Mouse (Mus musculus): ENCODE measurements around the gene 1700029I15Rik.

The 1700029I15Rik gene

DNA sequence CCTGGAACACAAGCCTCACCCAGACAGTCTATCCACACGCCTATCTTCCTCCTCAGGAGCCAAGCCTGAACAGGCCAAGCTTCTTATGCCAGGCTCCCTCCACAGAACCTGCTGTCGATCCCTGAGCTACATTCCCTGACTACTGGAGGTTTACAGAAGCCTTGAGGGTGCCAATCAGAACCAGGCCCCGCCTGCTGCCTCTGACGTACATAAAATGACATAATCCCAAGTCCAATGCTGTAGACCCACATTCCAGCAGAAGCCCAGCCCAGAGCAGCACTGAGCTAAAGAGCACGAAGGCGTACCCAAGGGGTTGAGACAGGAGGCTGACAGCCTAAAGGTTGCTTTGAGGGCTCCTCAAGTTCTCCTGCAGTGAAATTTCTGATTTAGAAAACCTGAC lies 45.5 kb downstream of the 1700029I15Rik start:
- DNase-seq, result no peak

DNA sequence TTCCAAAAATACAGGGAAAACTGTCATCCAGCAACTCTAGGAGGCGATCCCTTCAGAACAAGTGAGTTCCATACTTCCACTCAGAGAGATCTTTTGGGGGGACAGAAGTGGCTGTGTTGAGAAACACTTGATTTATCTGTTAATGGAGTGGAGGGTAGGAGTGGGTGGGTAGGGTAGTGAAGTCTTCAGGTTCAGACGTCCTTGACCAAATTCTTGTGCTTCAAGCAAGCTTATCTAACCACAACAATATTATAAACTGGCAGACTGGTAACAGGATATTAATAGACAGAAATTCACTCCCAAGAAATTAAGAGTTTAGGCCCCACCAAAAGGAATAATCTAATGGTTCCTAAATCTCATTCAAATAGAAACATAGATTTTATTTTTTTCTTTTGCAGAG lies 47.8 kb downstream of the 1700029I15Rik start:
- DNase-seq, result no peak

DNA sequence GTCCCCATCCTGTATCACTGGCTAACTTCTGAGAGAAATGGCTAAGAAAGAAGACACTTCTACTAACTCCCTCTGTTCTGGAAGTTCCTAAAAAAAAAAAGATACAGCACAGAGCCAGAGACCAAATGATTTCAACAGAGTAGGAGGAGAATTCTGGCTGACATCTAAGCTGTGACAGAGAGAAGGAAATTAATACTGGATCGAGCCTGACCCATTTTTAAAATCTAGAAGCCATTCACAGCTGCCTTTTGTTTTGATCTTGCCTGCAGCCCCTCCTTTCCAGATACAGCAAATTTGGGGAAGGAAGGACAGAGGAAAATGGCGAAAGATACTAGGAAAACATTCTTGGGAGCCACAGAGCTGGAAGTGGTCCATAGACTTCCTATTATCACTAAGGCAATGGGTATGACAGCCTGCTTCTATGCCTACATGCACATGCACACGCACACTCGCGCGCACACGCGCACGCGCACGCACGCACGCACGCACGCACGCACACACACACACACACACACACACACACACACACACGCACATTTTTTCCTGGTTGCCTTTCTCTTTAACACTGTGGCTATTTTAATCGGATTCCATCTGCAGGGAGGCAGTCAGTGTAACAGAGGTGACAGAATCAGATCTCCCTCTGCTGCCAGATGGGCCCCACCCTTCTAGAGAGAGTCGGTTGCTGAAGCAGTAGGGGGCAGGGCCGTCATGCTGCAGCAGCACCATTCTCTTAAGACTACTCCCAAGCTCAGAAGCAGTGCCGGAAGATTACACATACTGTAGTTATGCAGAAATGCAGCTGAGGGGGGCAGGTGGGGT lies 48.6 kb downstream of the 1700029I15Rik start:
- no peak for DNase-seq

DNA sequence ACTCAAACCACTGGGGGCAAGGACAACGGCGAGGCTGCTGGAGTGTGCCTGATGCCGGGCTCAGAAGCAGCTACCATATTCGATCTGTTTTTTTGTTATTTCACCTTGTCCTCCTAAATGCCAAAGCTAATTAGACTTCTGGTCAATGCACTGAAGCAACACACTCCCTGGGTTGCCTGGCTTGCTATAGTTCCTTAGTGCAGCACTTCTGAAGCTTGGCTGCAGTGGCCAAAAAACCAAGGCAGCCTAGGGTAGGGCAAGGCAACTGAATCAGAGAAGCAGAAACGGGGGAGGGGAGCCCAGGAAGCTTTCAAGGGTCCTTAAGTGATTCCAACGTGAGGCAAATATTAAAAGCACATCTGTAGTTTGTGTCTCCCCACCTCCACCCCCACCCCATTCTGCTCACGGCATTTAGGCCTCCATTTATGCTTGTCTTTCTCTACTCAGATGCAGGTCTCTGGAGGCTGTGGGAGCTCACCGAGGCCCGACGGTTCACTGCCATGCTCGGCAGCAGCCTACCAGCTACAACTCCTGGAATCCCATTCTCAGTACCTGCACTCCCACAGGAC lies 49.4 kb downstream of the 1700029I15Rik start:
- no peak for DNase-seq

DNA sequence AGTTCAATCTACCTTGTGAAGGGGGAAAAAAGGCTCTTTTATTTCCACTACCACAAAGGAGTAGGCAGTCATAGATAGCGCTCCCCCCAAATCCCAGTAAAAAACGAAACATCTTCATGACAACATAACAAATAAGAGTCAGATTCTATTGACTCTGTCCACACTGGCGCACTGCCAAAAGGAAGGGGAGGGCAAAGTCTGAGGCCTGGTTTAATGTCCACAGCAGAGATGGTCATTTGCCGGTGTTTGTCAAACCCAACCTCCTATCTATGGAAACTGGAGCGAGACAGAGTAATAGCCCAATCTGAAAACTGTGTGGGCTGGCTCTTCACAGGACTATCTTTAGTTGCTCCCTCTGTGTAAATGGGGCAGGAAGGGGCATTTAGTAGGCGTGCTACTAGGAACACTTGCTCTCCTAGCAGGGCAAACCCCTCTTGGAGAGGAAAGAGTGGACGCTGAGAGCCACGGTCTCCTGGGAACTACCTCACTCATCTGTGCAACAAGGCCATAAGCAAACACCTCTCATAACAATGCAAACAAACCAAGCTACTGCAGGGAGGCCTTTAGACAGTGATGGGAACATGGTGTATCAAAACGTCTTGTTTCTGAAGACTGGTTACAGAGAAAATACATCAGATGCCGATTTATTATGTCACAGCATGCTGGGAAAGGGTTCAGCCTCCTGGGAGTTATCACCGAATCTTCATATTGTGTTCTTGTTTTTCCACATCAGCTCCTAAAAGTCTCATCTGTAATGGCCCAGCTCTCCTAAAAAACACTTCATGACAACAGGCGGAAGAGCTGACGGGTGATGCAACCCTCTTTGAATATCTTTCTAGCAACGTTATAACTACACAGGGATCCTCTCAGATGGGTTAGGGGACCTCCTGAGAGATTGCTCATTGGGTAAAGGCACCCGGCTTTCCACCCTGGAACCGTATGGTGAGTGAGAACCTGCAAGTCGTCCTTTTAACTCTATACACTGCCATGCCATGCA lies 50.3 kb downstream of the 1700029I15Rik start:
- DNase-seq, result no peak

DNA sequence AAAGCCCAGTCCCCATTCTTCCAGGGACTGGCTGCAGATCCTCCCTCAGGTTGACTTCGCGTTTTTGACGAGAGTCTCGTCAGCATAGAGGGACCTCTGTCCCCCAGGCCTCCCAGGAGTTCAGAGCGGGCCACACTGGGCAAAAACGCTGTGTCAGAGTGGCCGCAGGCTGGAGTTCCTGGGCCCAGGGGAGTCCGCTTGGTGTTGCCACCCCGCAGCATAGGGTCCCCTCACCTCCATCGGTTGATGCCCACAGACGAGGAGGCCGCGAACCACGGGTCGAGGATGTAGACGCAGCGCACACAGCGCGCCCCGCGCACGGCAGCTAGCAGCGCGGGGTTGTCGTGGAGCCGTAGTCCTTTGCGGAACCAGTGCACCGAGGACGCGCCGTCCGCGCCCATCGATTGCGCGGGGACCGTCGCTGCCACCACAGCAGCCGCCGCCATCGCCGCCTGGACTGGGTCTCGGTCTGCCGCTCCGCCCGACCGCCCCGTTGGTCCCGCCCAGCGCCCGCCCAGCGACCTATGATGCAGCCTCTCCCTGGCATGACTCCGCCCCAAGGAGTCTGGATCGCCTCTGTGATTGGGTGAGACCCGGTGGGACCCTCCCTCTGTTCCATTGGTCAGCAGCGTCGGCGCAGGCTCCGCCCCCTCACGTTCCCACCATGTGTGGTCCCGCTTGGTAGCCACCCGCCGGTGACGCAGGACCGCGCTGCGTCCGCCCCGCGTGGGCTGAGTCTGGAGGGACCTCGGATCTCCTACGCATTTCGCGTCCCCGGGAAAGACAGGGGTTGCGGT lies 51.4 kb downstream of the 1700029I15Rik start, which contains the start of gene Cry2:
Gene Cry2, minus strand, starts transcription at position 466 of the 797 bp plus-strand sequence.
- peak; percentile 98 for DNase-seq

DNA sequence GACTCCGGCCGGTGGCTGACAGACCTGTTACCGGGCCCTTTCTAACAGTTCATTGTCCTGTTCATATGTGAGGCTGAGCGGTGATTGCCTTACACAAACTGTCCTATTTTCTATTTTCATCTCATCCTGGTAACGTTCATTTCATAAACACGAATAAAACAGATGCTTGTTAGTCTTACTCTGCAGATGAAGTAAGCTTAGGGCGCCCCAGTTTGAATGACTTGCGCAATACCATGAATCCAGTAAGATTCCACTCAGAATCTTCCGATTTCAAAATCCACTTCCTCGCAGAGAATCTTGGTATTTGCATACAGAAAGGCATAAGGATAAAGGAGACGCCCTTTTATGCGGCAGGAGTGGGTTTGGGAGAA lies 52.0 kb downstream of the 1700029I15Rik start:
- no peak for DNase-seq

DNA sequence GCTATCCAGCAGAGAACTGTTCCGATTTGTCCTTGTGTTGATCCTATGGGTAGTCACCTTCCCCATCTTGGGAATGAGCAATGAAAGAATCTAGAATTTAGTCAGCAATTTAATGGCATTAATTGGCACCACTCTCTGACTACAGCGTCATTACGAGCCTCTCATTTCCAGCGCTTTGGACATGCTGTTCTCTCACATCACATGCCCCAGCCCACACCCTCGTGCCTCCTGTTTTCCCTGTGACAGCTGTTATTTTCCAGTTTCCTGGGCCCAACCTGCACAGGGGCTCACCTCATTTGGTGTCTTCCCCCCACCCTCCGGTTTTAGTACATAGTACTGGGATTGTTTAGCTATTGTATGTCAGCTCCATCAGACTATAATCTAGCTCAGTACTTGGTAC lies 52.7 kb downstream of the 1700029I15Rik start:
- DNase-seq, result no peak
